Mouse (Mus musculus): ENCODE data around the gene Tceal8. TPM values are rescaled to one million over a fixed set of nuclear protein-coding genes. Genes with fewer than 3 reads are reported as not detected.
A peak's percentile ranks its signal among the peaks of the same experiment; 100 is the strongest.

Gene Tceal8
- polyA plus RNA-seq, 1 experiment: 1.2 TPM

DNA sequence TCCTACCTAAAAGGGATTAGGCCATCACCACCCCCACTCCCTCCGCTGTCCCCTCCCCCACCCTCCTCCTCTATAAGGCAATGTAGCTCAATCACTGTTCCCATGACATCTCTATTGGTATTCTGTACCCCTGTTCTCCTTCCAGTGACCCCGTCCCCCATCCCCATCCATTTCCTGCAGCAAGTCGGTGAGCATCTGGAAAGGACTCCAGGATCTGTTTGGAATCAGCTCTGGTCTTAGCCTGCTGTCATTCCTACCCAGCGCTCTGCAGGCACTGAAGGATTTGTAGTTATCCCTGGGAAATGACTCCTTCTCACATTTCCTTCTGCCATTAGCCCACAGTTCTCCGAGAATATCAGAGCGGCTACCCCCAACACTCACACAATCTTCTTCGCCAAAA, 31.1 kb upstream of the Tceal8 start:
- no peak for TF ChIP-seq POLR2A (IDR thresholded peaks at IDR 0.05; ENCODE audit: control insufficient read depth, extremely low read depth, insufficient read depth, low read length, poor library complexity)
- TF ChIP-seq CTCF (IDR thresholded peaks at IDR 0.05; ENCODE audit: borderline replicate concordance, control insufficient read depth, extremely low read depth, insufficient read depth, low read length, poor library complexity): no peak
- no peak overlapping the region for H3K4me3 ChIP-seq (ENCODE audit: control insufficient read depth, insufficient read depth, low read length)

DNA sequence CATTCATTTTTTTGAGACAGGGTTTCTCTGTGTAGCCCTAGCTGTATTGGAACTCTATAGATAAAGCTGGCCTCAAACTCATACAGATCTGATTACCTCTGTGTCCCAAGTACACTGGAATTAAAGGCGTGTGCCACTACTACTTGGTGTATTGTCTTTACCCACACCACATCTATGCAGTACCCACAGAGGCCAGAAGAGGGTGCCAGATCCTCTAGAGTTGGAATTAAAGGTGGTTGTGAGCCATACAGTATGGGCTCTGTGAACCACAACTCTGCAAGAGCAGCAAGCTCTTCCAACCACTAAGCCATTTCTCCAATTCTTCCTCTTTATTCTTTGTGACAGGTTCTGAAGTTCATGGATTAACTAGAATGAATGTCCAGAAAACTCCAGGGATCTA, 24.7 kb upstream of the Tceal8 start:
- Histone ChIP-seq H3K4me3 (ENCODE audit: control insufficient read depth, insufficient read depth, low read length) (no peak overlapping the region), H3K27me3 (ENCODE audit: control insufficient read depth, insufficient read depth, low read length) (no peaks in the 10 kb centered on the region), H3K36me3 (ENCODE audit: control insufficient read depth, insufficient read depth, low read length) (no peaks in the 10 kb centered on the region), H3K4me1 (replicated peaks; ENCODE audit: control insufficient read depth, insufficient read depth, low read length) (no peaks in the 10 kb centered on the region), H3K27ac (ENCODE audit: control insufficient read depth, insufficient read depth, low read length) (no peak overlapping the region)
- DNase-seq: peak; percentile 49
- WGBS: 55% methylated on average over 1 of the region's 1 CpGs
- TF ChIP-seq POLR2A (IDR thresholded peaks at IDR 0.05; ENCODE audit: control insufficient read depth, extremely low read depth, insufficient read depth, low read length, poor library complexity): no peak
- no peak for TF ChIP-seq CTCF (IDR thresholded peaks at IDR 0.05; ENCODE audit: borderline replicate concordance, control insufficient read depth, extremely low read depth, insufficient read depth, low read length, poor library complexity)

More for the DNA sequence above, 31.1 kb upstream of the Tceal8 start:
- no peak overlapping the region for H3K27ac ChIP-seq (ENCODE audit: control insufficient read depth, insufficient read depth, low read length)
- no peaks in the 10 kb centered on the region for H3K4me1 ChIP-seq (replicated peaks; ENCODE audit: control insufficient read depth, insufficient read depth, low read length)
- WGBS: 21% methylated on average over 7 of the region's 7 CpGs
- DNase-seq: no peak
- H3K36me3 ChIP-seq (ENCODE audit: control insufficient read depth, insufficient read depth, low read length): no peaks in the 10 kb centered on the region
- no peaks in the 10 kb centered on the region for H3K27me3 ChIP-seq (ENCODE audit: control insufficient read depth, insufficient read depth, low read length)

DNA sequence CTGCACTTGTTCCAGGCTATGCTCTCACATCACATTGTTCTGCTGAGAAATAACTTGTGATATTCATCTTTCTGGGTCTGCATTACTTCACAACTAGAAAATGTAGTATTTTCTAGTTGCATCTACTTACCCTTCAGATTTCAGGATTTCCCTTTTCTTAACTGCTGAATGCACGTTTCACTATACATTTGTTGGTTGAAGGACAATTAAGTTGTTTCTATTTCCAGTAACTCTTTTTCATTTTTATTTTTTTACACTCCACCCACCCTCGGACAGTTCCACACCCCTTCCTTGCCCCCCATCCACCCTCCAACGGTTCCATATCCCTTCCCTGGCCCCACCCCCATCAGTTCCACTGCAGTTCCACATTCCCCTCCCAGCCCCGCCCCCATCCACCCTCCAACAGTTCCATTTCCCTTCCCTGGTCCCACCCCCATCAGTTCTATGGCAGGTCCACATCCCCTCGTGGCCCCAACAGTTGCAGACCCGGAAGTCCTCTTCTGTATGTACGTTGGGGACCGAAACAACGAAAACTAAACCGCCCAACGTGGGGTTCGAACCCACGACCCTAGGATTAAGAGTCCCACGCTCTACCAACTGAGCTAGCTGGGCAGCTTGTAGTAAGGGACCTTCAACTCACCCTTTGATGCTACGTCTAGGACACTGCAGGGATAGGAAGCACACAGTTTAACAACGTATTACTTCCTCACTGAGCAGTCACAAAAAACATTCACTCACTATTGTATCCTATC, 23.2 kb upstream of the Tceal8 start:
- no peak for DNase-seq
- 82% methylated on average over 16 of the region's 16 CpGs for WGBS
- no peak overlapping the region for H3K4me3 ChIP-seq (ENCODE audit: control insufficient read depth, insufficient read depth, low read length)
- TF ChIP-seq POLR2A (IDR thresholded peaks at IDR 0.05; ENCODE audit: control insufficient read depth, extremely low read depth, insufficient read depth, low read length, poor library complexity) (no peak), CTCF (IDR thresholded peaks at IDR 0.05; ENCODE audit: borderline replicate concordance, control insufficient read depth, extremely low read depth, insufficient read depth, low read length, poor library complexity) (no peak)
- no peak overlapping the region for H3K27ac ChIP-seq (ENCODE audit: control insufficient read depth, insufficient read depth, low read length)
- no peaks in the 10 kb centered on the region for H3K27me3 ChIP-seq (ENCODE audit: control insufficient read depth, insufficient read depth, low read length)
- no peaks in the 10 kb centered on the region for H3K4me1 ChIP-seq (replicated peaks; ENCODE audit: control insufficient read depth, insufficient read depth, low read length)
- no peaks in the 10 kb centered on the region for H3K36me3 ChIP-seq (ENCODE audit: control insufficient read depth, insufficient read depth, low read length)

DNA sequence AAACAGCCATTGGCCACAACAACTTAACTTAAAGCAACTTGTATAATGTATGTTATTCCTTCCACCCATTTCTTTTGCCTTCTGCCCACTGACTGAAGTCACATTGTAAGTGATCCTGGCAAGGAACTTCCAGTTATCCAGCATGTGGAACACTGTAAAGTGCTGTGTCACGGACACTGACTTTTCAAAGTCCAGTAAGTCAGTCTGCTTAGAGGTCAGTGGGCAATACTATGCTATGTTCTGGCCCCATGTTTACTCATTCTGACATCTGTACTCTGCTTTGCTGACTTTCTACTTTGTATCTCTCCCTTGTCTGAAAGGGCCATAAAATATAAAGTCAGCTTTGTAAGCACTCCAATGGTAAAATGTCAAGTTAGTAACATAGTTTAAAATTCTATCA, 11.0 kb upstream of the Tceal8 start:
- 100% methylated on average over 1 of the region's 1 CpGs for WGBS
- H3K36me3 ChIP-seq (ENCODE audit: control insufficient read depth, insufficient read depth, low read length): no peaks in the 10 kb centered on the region
- H3K4me3 ChIP-seq (ENCODE audit: control insufficient read depth, insufficient read depth, low read length): no peak overlapping the region
- no peak for DNase-seq
- no peak overlapping the region for H3K27ac ChIP-seq (ENCODE audit: control insufficient read depth, insufficient read depth, low read length)
- no peaks in the 10 kb centered on the region for H3K4me1 ChIP-seq (replicated peaks; ENCODE audit: control insufficient read depth, insufficient read depth, low read length)
- H3K27me3 ChIP-seq (ENCODE audit: control insufficient read depth, insufficient read depth, low read length): no peaks in the 10 kb centered on the region
- TF ChIP-seq CTCF (IDR thresholded peaks at IDR 0.05; ENCODE audit: borderline replicate concordance, control insufficient read depth, extremely low read depth, insufficient read depth, low read length, poor library complexity): no peak

DNA sequence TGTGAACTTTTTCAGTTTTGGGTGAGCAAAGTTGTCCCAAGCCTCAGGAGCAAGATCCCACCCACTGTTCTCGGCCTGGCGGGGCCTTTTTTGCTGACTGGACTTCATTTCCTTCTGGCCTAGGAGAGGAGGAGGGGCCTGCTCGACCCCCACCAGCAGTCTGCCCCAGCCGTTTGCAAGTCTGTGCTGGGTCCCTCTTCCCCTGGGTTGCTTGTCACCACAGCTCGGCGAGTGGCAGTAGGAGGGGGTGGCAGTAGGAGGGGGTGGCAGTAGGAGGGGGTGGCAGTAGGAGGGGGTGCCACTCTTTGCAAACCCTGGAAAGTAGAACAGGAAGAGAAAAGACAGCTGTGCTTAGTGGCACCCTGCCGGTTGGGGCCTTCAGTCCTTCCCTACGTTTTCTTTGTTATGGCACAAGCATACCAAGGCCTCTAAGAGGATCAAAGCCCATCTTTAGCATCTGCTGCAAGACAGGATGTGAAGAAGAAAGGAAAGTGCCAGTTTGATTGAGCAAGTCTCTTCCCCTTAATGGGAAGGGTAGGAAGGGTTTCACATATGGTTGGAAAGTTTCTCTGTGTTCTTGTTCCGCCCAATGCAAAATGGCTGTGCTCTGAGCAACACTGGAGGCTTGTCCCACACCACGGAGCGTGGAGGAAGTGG, 8.9 kb upstream of the Tceal8 start:
- H3K27me3 ChIP-seq (ENCODE audit: control insufficient read depth, insufficient read depth, low read length): no peaks in the 10 kb centered on the region
- TF ChIP-seq POLR2A (IDR thresholded peaks at IDR 0.05; ENCODE audit: control insufficient read depth, extremely low read depth, insufficient read depth, low read length, poor library complexity) (no peak), CTCF (IDR thresholded peaks at IDR 0.05; ENCODE audit: borderline replicate concordance, control insufficient read depth, extremely low read depth, insufficient read depth, low read length, poor library complexity) (no peak)
- DNase-seq: peak; percentile 3
- H3K36me3 ChIP-seq (ENCODE audit: control insufficient read depth, insufficient read depth, low read length): no peaks in the 10 kb centered on the region
- WGBS: 25% methylated on average over 11 of the region's 11 CpGs
- no peak overlapping the region for H3K27ac ChIP-seq (ENCODE audit: control insufficient read depth, insufficient read depth, low read length)
- H3K4me1 ChIP-seq (replicated peaks; ENCODE audit: control insufficient read depth, insufficient read depth, low read length): no peaks in the 10 kb centered on the region
- H3K4me3 ChIP-seq (ENCODE audit: control insufficient read depth, insufficient read depth, low read length): no peak overlapping the region

DNA sequence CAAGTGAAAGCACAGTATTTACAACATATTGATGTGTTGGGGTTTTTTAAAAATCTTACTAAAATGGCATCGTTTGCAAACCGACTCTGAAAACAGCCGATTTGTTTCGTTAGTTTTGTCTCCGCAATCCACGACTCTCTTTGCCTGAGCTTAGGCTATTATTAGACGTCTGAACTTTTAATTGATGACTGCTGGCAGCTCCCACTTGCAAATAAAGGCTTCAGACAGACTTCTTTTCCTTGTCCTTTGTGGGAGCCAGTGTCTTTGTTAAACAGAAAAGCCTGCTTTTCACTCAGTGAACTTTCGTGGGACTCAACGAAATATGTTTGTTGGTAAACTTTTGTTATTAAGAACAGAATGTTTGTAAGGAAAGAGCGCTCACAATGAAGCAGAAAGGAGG, 644 bp upstream of the Tceal8 start:
- 27% methylated on average over 10 of the region's 10 CpGs for WGBS
- DNase-seq: no peak
- Histone ChIP-seq H3K27ac (ENCODE audit: control insufficient read depth, insufficient read depth, low read length) (no peak overlapping the region), H3K4me1 (replicated peaks; ENCODE audit: control insufficient read depth, insufficient read depth, low read length) (no peaks in the 10 kb centered on the region), H3K27me3 (ENCODE audit: control insufficient read depth, insufficient read depth, low read length) (no peaks in the 10 kb centered on the region), H3K36me3 (ENCODE audit: control insufficient read depth, insufficient read depth, low read length) (no peaks in the 10 kb centered on the region), H3K4me3 (ENCODE audit: control insufficient read depth, insufficient read depth, low read length) (no peak overlapping the region)
- TF ChIP-seq CTCF (IDR thresholded peaks at IDR 0.05; ENCODE audit: borderline replicate concordance, control insufficient read depth, extremely low read depth, insufficient read depth, low read length, poor library complexity) (no peak), POLR2A (IDR thresholded peaks at IDR 0.05; ENCODE audit: control insufficient read depth, extremely low read depth, insufficient read depth, low read length, poor library complexity) (no peak)

Data from thymus, adult 2 months (tissue).